In genomic region chr1:171635696-171636095, GRCm38 (mm10) we compare ENCODE assay signal across 26 mouse cellular contexts. TPM values are rescaled to one million over a fixed set of nuclear protein-coding genes. Genes with fewer than 3 reads are reported as not detected.
DNase-seq lines count a peak whose midpoint lies in the region; ATAC-seq and TF ChIP-seq lines count a peak whose summit lies in the region.
"Had no signal": no experiment of that assay in that cellular context is flagged by ENCODE, and none has a peak within 500 bp of the region (broad histone marks: within the 10 kb centered on the region; RNA-seq: fewer than 3 reads in every experiment).

No protein-coding gene starts in this region.

- DNase-seq in heart, embryonic 10.5 days (ENCODE audit: low spot score): peak; percentile 35
- DNase-seq in heart, adult 8-10 months (ENCODE audit: low spot score): no peak
- DNase-seq in kidney, adult 2 months: no peak
- peak; percentile 57 for DNase-seq in kidney, postnatal 0 days (ENCODE audit: low spot score)
- no peak for DNase-seq in kidney, adult 18-20 months
- DNase-seq: adrenal gland, adult 2 months; adrenal gland, postnatal 10 days; adrenal gland, postnatal 25 days; cerebellum, adult 11 months; cerebellum, adult 18-20 months; cerebellum, adult 8-10 months; cerebellum, adult 9-11 months; cerebellum, postnatal 14 days; cerebellum, postnatal 36 days; embryo, embryonic 11 days had no signal

- no peak overlapping the region for H3K4me3 ChIP-seq in heart, embryonic 10.5 days
- H3K4me3 ChIP-seq in kidney, embryonic 15.5 days (replicated peaks): no peak overlapping the region
- H3K4me3 ChIP-seq in kidney, adult 2 months (ENCODE audit: insufficient read depth, low read depth, low read length): no peak overlapping the region
- H3K4me3 ChIP-seq in kidney, postnatal 0 days (replicated peaks; ENCODE audit: low read depth, low read length): no peak overlapping the region
- H3K4me3 ChIP-seq: embryonic facial prominence, embryonic 13.5 days; embryonic facial prominence, embryonic 15.5 days; erythroblast, embryonic 14.5 days; forebrain, embryonic 10.5 days; forebrain, embryonic 12.5 days had no signal

- H3K27ac ChIP-seq in heart, embryonic 10.5 days: no peak overlapping the region
- no peak overlapping the region for H3K27ac ChIP-seq in kidney, embryonic 15.5 days
- H3K27ac ChIP-seq in kidney, adult 2 months (ENCODE audit: insufficient read depth, low read depth, low read length): no peak overlapping the region
- H3K27ac ChIP-seq in kidney, postnatal 0 days: no peak overlapping the region
- H3K27ac ChIP-seq: embryonic facial prominence, embryonic 13.5 days; embryonic facial prominence, embryonic 15.5 days; forebrain, embryonic 10.5 days; forebrain, embryonic 12.5 days had no signal

- no peaks in the 10 kb centered on the region; the same call in 1 of the 2 replicates for H3K4me1 ChIP-seq in heart, embryonic 10.5 days
- no peaks in the 10 kb centered on the region for H3K4me1 ChIP-seq in kidney, embryonic 15.5 days
- no peaks in the 10 kb centered on the region for H3K4me1 ChIP-seq in kidney, adult 2 months (ENCODE audit: control insufficient read depth, insufficient read depth, low read length)
- H3K4me1 ChIP-seq in kidney, postnatal 0 days (replicated peaks; ENCODE audit: insufficient read depth, low read length): no peaks in the 10 kb centered on the region
- H3K4me1 ChIP-seq: embryonic facial prominence, embryonic 13.5 days; embryonic facial prominence, embryonic 15.5 days; forebrain, embryonic 10.5 days; forebrain, embryonic 12.5 days had no signal

- TF ChIP-seq POLR2A in kidney, adult 2 months (IDR thresholded peaks at IDR 0.05; ENCODE audit: low read depth, low read length): no peak

- no peaks in the 10 kb centered on the region for H3K36me3 ChIP-seq in heart, embryonic 10.5 days
- H3K36me3 ChIP-seq in kidney, embryonic 15.5 days: no peaks in the 10 kb centered on the region
- H3K36me3 ChIP-seq in kidney, adult 2 months (ENCODE audit: control insufficient read depth, insufficient read depth, low read length): no peaks in the 10 kb centered on the region
- H3K36me3 ChIP-seq in kidney, postnatal 0 days (ENCODE audit: insufficient read depth, low read length): no peaks in the 10 kb centered on the region
- H3K36me3 ChIP-seq: embryonic facial prominence, embryonic 13.5 days; embryonic facial prominence, embryonic 15.5 days; forebrain, embryonic 10.5 days; forebrain, embryonic 12.5 days had no signal

- no peak overlapping the region for H3K9ac ChIP-seq in kidney, embryonic 15.5 days
- H3K9ac ChIP-seq in kidney, postnatal 0 days (ENCODE audit: low read depth, low read length): no peak overlapping the region
- H3K9ac ChIP-seq: embryonic facial prominence, embryonic 13.5 days; embryonic facial prominence, embryonic 15.5 days; forebrain, embryonic 12.5 days had no signal

- peak; percentile 78 for ATAC-seq in kidney, embryonic 15.5 days (replicated peaks; ENCODE audit: low FRiP score)
- ATAC-seq in kidney, postnatal 0 days (replicated peaks; ENCODE audit: low FRiP score, low read depth): no peak
- ATAC-seq: forebrain, embryonic 14.5 days had no signal

- H3K4me2 ChIP-seq in kidney, embryonic 15.5 days: no peak overlapping the region
- no peak overlapping the region for H3K4me2 ChIP-seq in kidney, postnatal 0 days (ENCODE audit: low read length)
- H3K4me2 ChIP-seq: embryonic facial prominence, embryonic 13.5 days; embryonic facial prominence, embryonic 15.5 days; forebrain, embryonic 12.5 days had no signal

- no peaks in the 10 kb centered on the region for H3K27me3 ChIP-seq in heart, embryonic 10.5 days (ENCODE audit: insufficient read depth, poor library complexity, severe bottlenecking)
- no peaks in the 10 kb centered on the region for H3K27me3 ChIP-seq in kidney, embryonic 15.5 days
- H3K27me3 ChIP-seq in kidney, adult 2 months (replicated peaks; ENCODE audit: control insufficient read depth, insufficient read depth, low read length): no peaks in the 10 kb centered on the region
- no peaks in the 10 kb centered on the region for H3K27me3 ChIP-seq in kidney, postnatal 0 days (ENCODE audit: insufficient read depth, low read length)
- H3K27me3 ChIP-seq: embryonic facial prominence, embryonic 13.5 days; embryonic facial prominence, embryonic 15.5 days; forebrain, embryonic 12.5 days had no signal

- no peak for TF ChIP-seq CTCF in kidney, adult 2 months (conservative IDR thresholded peaks at IDR 0.05; ENCODE audit: insufficient read depth, insufficient read length, low read depth, low read length)
- no peak for TF ChIP-seq CTCF in kidney, postnatal 0 days (IDR thresholded peaks at IDR 0.05; ENCODE audit: low read depth)

- WGBS in heart, embryonic 10.5 days: 37% methylated on average over 6 of the region's 6 CpGs
- WGBS in kidney, embryonic 15.5 days: 40% methylated on average over 6 of the region's 6 CpGs
- WGBS in kidney, adult 2 months: 30% methylated on average over 6 of the region's 6 CpGs
- 28% methylated on average over 6 of the region's 6 CpGs for WGBS in kidney, postnatal 0 days

- no peaks in the 10 kb centered on the region for H3K9me3 ChIP-seq in heart, embryonic 10.5 days
- no peaks in the 10 kb centered on the region for H3K9me3 ChIP-seq in kidney, embryonic 15.5 days (replicated peaks)
- H3K9me3 ChIP-seq in kidney, postnatal 0 days (replicated peaks; ENCODE audit: low read length): no peaks in the 10 kb centered on the region
- H3K9me3 ChIP-seq: embryonic facial prominence, embryonic 13.5 days; embryonic facial prominence, embryonic 15.5 days; forebrain, embryonic 10.5 days; forebrain, embryonic 12.5 days had no signal

RNA-seq across cellular contexts. Expression of gene Slamf7, which starts 17.1 kb away (rescaled TPM):
- polyA plus RNA-seq in heart, embryonic 10.5 days (2016; fragmentation: Nextera tagmentation; extraction: Ambion mirVana): not detected in 2 replicates
- total RNA-seq in heart, adult 8-10 months (2022): under 1 TPM; 0.16 to 0.32 (median 0.28) TPM
- 0.13 TPM in 1 of 2 replicates, not detected in the other for polyA plus RNA-seq in kidney, embryonic 15.5 days (2015; fragmentation: Nextera tagmentation; extraction: Ambion mirVana)
- 1.1 and 1.5 TPM in 2 replicates for polyA plus RNA-seq in kidney, adult 2 months (2012; rRNA removed)
- polyA plus RNA-seq in kidney, postnatal 0 days (2015; fragmentation: Nextera tagmentation; extraction: Ambion mirVana): not detected in 2 replicates
- total RNA-seq: ES-E14, MEL had no signal
- polyA plus RNA-seq: C2C12; embryonic facial prominence, embryonic 11.5 days; embryonic facial prominence, embryonic 13.5 days; erythroblast, embryonic 14.5 days; forebrain, embryonic 10.5 days; forebrain, embryonic 12.5 days; forebrain, embryonic 14.5 days had no signal

RNA-seq across cellular contexts. Expression of gene Ly9, which starts 28.5 kb away (rescaled TPM):
- not detected in 2 replicates for polyA plus RNA-seq in heart, embryonic 10.5 days (2016; fragmentation: Nextera tagmentation; extraction: Ambion mirVana)
- total RNA-seq in heart, adult 8-10 months (2022): under 1 TPM; 0.16 to 0.49 (median 0.31) TPM
- polyA plus RNA-seq in kidney, embryonic 15.5 days (2015; fragmentation: Nextera tagmentation; extraction: Ambion mirVana): 0.32 and 0.42 TPM in 2 replicates
- 0.54 and 2.2 TPM in 2 replicates for polyA plus RNA-seq in kidney, adult 2 months (2012; rRNA removed)
- 0.17 and 0.24 TPM in 2 replicates for polyA plus RNA-seq in kidney, postnatal 0 days (2015; fragmentation: Nextera tagmentation; extraction: Ambion mirVana)
- total RNA-seq: MEL had no signal
- polyA plus RNA-seq: C2C12; embryonic facial prominence, embryonic 11.5 days; forebrain, embryonic 10.5 days; forebrain, embryonic 12.5 days; forebrain, embryonic 14.5 days had no signal

RNA-seq across cellular contexts. Expression of gene Cd48, which starts 46.1 kb away (rescaled TPM):
- polyA plus RNA-seq in heart, embryonic 10.5 days (2016; fragmentation: Nextera tagmentation; extraction: Ambion mirVana): 0.25 TPM in 1 of 2 replicates, not detected in the other
- 1 to 10 TPM; 1.1 to 2.7 (median 1.6) TPM for total RNA-seq in heart, adult 8-10 months (2022)
- 2.3 and 2.9 TPM in 2 replicates for polyA plus RNA-seq in kidney, embryonic 15.5 days (2015; fragmentation: Nextera tagmentation; extraction: Ambion mirVana)
- 2.7 and 4.3 TPM in 2 replicates for polyA plus RNA-seq in kidney, adult 2 months (2012; rRNA removed)
- 2.8 and 3.8 TPM in 2 replicates for polyA plus RNA-seq in kidney, postnatal 0 days (2015; fragmentation: Nextera tagmentation; extraction: Ambion mirVana)
- polyA plus RNA-seq: C2C12; erythroblast, embryonic 14.5 days had no signal

Comparison
In these comparisons a context has a peak if more than half of its experiments do, and no peak if none do; other contexts are left out.
1. DNase-seq: peak in heart, embryonic 10.5 days (single experiment) and kidney, postnatal 0 days (single experiment); none in heart, adult 8-10 months (single experiment), kidney, adult 2 months (single experiment) and kidney, adult 18-20 months (single experiment).